Mouse (Mus musculus): Measurements from ENCODE around the gene Opa3. TPM values are rescaled to one million over a fixed set of nuclear protein-coding genes. Genes with fewer than 3 reads are reported as not detected.

The Opa3 gene
- total RNA-seq, 4 experiments from 2014 or later, result 61.4 to 77.3 (median 68.1) TPM

DNA sequence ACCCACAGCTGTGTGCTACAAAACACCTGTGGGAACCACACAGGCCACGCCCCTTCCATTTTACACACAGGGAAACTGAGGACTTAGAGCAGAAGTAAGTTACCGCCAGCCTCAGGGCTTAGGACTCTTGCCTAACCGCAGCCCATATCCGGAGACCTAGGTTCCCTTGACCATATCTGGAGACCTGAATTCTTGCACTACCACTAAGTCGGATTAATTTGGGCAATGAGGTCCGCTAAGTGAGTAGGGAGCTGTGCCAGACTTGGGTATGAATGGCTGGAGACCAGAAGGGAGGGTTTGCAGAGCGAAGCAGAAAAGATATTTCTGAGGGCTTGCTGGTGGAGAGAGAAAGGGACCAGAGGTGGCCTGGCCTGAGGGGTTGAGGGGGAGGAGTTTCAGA, 13.8 kb upstream of the Opa3 start:
- DNase-seq (ENCODE audit: low spot score), result no peak

- no peak for DNase-seq (ENCODE audit: low spot score)
Measured at GRCm38 (mm10) chr7:19214940-19215339, 13.2 kb upstream of the Opa3 start.

GRCm38 (mm10) chr7:19217492-19217891, 10.6 kb upstream of the Opa3 start:
- no peak for DNase-seq (ENCODE audit: low spot score)

DNA sequence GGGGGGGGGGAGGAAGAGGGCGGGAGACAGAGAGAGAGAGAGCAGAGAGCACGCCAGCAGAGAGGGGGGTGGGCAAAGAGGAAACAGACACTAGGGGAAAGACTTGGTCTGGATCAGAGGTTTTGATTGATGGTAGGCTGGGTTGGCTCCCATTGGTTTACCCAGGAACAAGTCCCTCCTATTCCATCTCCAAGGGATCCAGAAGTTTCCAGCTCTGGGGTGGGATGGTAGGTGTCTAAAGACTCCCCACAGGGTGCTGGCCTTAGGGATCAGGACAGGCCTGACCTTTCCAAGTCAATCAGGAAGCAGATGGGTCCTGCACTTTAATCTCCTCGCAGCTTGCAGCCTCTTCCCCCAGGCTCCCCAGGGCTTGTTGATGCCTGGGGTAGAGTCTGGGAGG, 10.2 kb upstream of the Opa3 start:
- DNase-seq (ENCODE audit: low spot score), result no peak

- no peak for DNase-seq (ENCODE audit: low spot score)
Measured at GRCm38 (mm10) chr7:19220061-19220460, 8.1 kb upstream of the Opa3 start.

DNA sequence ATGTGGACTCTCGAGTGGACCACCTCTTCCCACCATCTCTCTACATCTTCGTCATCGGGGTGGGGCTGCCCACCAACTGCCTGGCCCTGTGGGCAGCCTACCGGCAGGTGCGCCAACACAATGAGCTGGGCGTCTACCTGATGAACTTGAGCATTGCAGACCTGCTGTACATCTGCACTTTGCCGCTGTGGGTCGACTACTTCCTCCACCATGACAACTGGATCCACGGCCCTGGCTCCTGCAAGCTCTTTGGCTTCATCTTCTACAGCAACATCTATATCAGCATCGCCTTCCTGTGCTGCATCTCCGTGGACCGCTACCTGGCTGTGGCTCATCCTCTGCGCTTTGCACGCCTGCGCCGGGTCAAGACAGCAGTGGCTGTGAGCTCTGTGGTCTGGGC, 5.9 kb upstream of the Opa3 start:
- no peak for DNase-seq (ENCODE audit: low spot score)

GRCm38 (mm10) chr7:19222875-19223274, 5.3 kb upstream of the Opa3 start:
- no peak for DNase-seq (ENCODE audit: low spot score)

GRCm38 (mm10) chr7:19224933-19225332, 3.2 kb upstream of the Opa3 start:
- DNase-seq (ENCODE audit: low spot score), result peak; percentile 37

DNA sequence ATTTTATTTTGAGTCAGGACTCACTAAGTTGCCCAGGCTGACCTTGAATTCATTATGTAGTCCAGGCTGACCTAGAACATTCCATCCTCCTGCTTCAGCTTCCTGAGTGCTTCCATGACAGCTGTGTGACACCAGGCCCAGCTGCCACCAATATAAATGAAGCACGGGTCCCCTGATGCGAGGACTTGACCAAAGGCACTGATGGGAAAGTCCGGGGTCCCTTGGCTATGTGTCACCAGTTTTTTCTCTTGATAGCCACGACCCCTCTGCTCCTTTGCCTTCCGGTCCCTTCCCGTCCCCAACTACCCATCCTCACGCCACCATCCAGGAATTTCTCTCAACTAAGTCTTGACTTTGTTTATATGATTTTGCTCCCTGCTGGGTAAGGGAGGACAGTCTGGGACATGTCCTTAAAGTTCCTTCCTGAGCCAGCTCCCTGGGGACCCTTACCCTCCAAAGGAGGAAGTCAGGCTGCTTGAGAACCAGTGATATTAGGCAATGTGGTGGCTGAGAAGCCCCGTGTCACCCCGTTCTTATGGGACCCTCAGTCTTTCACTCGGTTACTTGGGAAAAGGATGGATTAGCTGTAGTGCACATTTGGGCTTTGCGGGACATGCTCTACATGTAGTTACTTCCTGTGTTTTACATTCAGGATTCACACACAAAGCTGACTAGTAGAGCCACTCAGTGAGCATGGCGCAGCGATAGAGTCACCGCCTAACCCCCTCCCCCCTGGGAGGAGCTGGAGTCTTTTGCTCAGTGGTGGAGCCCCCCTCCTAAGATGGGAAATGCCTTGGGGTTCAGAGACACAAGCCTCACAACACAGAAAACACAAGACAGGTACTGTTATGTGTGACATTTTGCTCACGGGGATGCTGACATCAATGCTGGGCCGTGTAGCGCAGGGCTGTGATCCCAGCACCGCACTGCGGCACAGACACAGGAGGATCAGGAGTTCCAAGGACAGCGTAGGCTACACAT, 1.0 kb upstream of the Opa3 start:
- peak; percentile 40 for DNase-seq (ENCODE audit: low spot score)

DNA sequence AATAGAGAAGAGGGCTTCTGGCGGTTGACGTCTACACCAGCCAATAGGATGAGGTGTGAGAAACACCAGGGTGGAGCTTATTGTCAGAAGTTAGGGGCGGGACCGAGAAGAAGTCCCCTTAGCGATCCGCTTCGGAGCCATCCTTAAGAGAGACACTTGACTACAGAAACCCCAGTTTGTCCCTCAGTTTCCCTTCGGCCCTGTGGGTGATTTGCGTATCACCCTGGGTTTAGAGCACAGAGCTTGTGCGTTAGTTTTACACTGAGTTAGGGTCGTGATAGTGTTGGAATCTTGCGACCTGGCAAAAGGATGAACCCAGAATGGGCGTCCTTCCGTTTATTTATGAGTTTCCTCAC, 637 bp downstream of the Opa3 start:
- no peak for DNase-seq (ENCODE audit: low spot score)

GRCm38 (mm10) chr7:19229404-19229803, 1.3 kb downstream of the Opa3 start:
- no peak for DNase-seq (ENCODE audit: low spot score)

- no peak for DNase-seq (ENCODE audit: low spot score)
Measured at GRCm38 (mm10) chr7:19230041-19230580, 2.0 kb downstream of the Opa3 start.

DNA sequence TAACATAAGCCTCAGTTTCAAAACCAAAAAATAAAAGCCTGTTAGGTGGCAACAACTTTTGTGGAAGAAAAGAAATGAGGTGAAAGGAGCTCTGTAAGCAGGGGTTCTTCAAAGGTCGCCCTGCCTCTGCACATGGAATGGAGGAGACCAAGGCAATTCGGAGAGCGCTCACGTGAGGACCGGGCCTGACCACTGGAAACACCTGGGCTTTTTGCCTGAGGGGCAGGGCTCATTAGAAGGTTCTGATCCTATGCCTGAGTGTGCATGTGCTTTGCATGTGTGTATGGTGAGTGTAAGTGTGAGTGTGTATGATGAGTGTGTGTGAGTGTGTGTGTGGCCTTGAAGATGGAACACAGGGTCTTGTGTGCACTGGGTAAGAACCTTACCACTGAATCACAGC, 2.8 kb downstream of the Opa3 start:
- DNase-seq (ENCODE audit: low spot score), result no peak

DNA sequence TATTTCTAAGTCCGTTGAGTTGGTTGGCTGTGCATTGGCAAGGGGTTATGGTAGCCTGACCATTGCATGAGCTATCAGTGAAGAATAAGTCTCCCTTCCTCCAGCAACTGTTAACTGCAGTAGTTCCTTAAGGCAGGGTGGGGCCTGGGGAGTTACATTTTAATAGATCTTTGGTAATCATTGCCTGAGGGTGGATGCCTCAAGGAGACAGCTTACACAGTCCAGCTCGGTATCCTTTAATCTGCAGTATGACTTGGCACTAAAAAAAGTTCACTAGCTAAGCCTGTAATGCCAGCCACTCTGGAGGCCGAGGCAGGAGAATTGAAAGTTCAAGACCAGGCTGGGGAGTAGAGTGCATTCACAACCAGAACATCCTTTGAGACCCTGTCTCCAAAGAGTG, 3.7 kb downstream of the Opa3 start:
- DNase-seq (ENCODE audit: low spot score), result no peak

DNA sequence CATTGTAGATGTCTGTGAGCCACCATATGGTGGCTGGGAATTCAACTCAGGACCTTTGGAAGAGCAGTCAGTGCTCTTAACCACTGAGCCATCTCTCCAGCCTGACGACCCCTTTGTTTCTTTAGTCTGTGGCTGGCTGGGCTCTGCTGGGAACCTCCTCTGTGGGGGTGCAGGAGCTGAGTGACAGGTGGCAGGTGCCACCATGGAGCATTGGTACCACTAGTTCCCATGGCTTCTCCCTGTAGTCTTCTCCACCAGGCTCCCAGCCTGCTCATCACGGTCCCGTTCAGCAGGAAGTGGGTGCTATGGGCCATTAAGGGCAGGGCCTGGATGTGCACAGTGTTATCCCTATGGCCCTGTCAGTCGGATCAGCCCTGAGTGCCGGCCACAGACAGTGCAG, 6.5 kb downstream of the Opa3 start:
- DNase-seq (ENCODE audit: low spot score), result no peak

GRCm38 (mm10) chr7:19235092-19235671, 7.0 kb downstream of the Opa3 start:
- no peak for DNase-seq (ENCODE audit: low spot score)

DNA sequence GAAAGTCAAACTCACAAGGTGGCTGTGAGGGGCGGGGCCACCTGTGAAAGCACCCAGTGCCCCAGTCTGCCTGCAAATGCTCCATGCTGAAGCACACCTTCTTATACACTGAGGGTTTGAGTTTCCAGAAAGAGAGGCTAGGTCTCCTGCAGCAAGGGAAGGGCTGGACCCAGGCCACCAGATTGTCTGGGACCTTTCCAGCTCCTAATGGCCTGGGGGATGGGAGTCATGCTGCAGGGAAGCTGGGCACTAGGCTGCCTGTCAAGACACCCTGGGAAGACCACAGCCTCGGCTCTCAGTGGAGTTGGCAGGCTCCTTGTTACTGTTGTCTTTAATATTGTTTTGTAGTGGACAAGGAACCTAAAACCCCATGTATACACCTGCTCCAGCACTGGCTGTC, 8.3 kb downstream of the Opa3 start:
- peak; percentile 48 for DNase-seq (ENCODE audit: low spot score)

GRCm38 (mm10) chr7:19238344-19238743, 10.2 kb downstream of the Opa3 start:
- DNase-seq (ENCODE audit: low spot score), result peak; percentile 49

GRCm38 (mm10) chr7:19239423-19239822, 11.3 kb downstream of the Opa3 start:
- DNase-seq (ENCODE audit: low spot score), result peak; percentile 90

- no peak for DNase-seq (ENCODE audit: low spot score)
Measured at GRCm38 (mm10) chr7:19239986-19240385, 11.9 kb downstream of the Opa3 start.

- no peak for DNase-seq (ENCODE audit: low spot score)
Measured at GRCm38 (mm10) chr7:19240905-19241463, 12.8 kb downstream of the Opa3 start.

DNA sequence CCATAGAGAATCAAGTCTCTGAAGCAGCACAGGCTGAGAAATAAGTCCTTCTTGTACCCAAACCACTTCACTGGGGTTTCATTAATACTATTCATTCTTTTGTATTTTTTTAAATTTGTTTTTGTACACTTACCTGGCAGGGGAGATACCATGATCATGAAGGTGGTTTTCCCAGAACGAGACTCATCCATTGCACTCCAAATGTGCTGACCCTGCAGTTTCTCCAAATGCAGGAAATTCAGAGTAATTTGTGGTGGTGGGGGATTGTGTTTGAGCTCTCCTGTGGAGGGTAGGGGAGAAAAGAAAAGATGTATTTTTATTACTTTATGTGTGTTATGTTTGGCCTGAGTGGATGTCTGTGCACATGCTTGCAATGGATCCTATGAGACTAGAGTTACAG, 13.9 kb downstream of the Opa3 start:
- no peak for DNase-seq (ENCODE audit: low spot score)

DNA sequence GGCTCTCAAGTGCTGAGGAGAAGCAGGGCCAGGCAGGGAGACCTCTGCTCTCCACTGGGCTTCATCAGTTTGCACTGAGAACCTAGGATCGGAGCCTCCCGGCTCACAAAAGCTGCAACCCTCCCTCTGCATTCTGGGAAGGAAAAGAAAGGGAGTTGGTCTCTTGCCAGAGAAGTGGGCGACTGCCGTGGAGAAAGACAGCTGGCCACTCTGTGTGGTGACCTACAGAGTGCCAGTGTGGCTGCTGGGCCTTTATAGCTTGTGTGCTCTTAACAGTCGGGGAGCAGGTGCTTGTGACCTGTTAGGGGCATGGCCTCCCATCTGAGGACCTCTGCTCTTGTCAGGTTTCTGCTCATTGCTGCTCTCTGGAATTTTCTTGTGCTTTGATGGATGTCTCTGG, 15.7 kb downstream of the Opa3 start:
- no peak for DNase-seq (ENCODE audit: low spot score)
